Mouse (Mus musculus) T-cell, adult 66 days (primary cell): ENCODE measurements around the gene Smpdl3a. TPM values are rescaled to one million over a fixed set of nuclear protein-coding genes. Genes with fewer than 3 reads are reported as not detected.

Experiments
- total RNA-seq, 2 experiments: library from RNA; stranded (reverse); gene quantifications; 3 replicates in 1 of 2; 4 replicates in 1 of 2; pipeline ENCODE4 v1.2.4; 2023

The Smpdl3a gene
- total RNA-seq: 10 to 100 TPM; 68.0 to 71.7 TPM

GRCm38 (mm10) chr10:57794018-57794417 lies at the start of gene Smpdl3a:
TSS of gene Smpdl3a (plus strand) at chr10:57794335.

GRCm38 (mm10) chr10:57784876-57785150 lies 9.3 kb upstream of the Smpdl3a start, which contains the start of gene Fabp7:
TSS of gene Fabp7 (plus strand) at chr10:57784881.

Other genes starting within 250 kb of the Smpdl3a start
- gene Pkib, start 162.4 kb upstream of the Smpdl3a start, total RNA-seq: 1 to 10 TPM in 1 of 2 experiments, under 1 TPM in 1; 0.83 to 1.3 TPM
- gene Fabp7, start 9.5 kb upstream of the Smpdl3a start, total RNA-seq: not detected